Mouse (Mus musculus) v-Abl transformed pro-B cells (cell line): ENCODE measurements around the gene Stn1.

Source experiments
- in situ Hi-C, 2 experiments: fragments of 400-800 bp; cut with MboI; formaldehyde crosslinking; loops; one replicate each; pipeline ENCODE4 v1.15.1; 2025; ENCODE audit not compliant: unreplicated experiment in 2 of 2

Stn1 gene

DNA sequence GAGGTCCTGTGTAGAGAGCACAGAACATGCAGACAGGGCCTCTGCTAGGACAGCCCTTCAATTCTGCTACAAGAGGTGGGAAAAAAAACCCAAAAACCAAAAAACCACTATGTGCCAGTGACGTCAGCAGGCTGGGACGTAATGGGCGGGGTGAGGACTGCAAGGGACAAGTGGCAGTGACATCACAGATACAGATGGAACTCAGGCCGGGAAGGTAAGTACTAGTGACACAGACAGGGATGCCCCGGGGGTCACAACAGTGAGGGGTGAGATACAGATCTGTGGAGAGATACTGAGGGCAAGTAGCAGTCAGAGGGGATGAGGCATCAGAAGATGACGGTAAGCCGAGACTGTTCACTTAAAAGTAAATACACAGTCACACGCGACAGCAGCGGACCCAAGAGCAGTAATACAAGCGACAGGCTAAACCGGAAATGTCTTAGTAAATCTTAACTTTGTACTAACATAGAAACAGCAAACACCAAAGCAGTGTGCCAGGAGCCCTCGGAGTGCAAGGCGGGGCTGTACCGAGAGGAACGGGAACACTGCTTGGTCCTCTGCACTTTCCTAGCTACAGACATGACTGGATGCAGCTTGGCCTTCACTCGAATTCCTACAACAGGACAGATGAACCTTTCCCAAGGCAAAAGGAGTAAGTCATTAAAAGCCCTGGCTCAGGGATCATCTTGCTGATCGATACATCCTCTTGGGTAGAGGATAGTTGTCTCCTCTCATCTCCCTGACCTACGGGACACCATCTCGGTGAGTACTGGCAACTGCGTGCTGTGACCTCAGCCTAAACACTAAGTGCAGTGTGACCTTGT is 24.3 kb downstream of the Stn1 start:
- in situ Hi-C loops: loop anchor here (5.0 to 10.0 kb wide), 4 partner anchors 214 to 412 kb away; no protein-coding TSS in a partner anchor

GRCm38 (mm10) chr19:47511958-47512357 is 25.3 kb downstream of the Stn1 start:
- in situ Hi-C loops: loop anchor here (5.0 to 10.0 kb wide), 4 partner anchors 215 to 413 kb away; no protein-coding TSS in a partner anchor

DNA sequence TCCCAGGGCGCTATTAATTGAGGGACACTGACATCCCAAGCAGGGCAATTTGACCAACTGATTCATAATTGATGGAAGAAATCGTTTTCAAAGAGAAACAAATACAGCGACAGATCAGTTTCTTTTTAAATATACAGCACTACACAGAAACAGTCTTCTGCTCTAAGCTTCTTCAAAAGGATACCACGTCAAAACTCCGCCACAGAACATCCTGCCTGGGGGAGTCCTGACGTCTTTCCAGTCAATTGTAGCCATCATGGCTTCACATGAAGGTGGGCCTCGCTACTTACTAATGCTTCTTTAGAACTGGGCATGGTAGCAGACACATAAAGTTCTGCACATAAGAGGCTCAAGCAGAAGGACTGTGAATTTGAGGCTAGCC is 26.0 kb downstream of the Stn1 start:
- in situ Hi-C loops: loop anchor here (5.0 to 10.0 kb wide), 4 partner anchors 216 to 414 kb away; no protein-coding TSS in a partner anchor

- in situ Hi-C loops: loop anchor here (5.0 to 10.0 kb wide), 4 partner anchors 217 to 414 kb away; no protein-coding TSS in a partner anchor
Measured at GRCm38 (mm10) chr19:47510473-47511293, 26.6 kb downstream of the Stn1 start.

DNA sequence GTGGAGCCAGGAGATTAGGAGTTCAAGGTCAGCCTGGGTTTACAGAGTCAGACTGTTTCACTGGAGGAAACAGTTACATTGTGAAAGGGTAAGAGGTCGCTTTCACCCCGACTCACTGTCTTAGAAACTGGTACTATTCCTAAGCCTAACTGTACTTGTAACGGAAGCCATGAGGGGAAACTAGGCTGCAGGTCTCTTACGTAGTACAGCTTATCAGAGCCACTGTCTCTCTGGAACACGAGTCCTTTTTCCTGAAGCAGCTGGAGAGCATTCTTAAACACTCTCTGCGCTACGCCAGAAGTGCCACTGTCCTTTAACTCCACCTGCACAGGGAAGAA is 27.2 kb downstream of the Stn1 start:
- in situ Hi-C loops: loop anchor here (5.0 to 10.0 kb wide), 4 partner anchors 217 to 415 kb away; no protein-coding TSS in a partner anchor

- in situ Hi-C loops: loop anchor here in 1 of 2 experiments (5.0 to 10.0 kb wide), 2 partner anchors 166 to 313 kb away; no protein-coding TSS in a partner anchor
Measured at GRCm38 (mm10) chr19:47508771-47509281, 28.5 kb downstream of the Stn1 start.

- in situ Hi-C loops: loop anchor here in 1 of 2 experiments (5.0 to 10.0 kb wide), 2 partner anchors 167 to 314 kb away; no protein-coding TSS in a partner anchor
Measured at GRCm38 (mm10) chr19:47508191-47508590, 29.1 kb downstream of the Stn1 start.

- in situ Hi-C loops: loop anchor here in 1 of 2 experiments (5.0 to 10.0 kb wide), 2 partner anchors 167 to 315 kb away; no protein-coding TSS in a partner anchor
Measured at GRCm38 (mm10) chr19:47507128-47508121, 29.9 kb downstream of the Stn1 start.

GRCm38 (mm10) chr19:47503625-47504024 is 33.7 kb downstream of the Stn1 start:
- in situ Hi-C loops: loop anchor here (5.0 to 10.0 kb wide), 3 partner anchors 36 to 171 kb away; no protein-coding TSS in a partner anchor

DNA sequence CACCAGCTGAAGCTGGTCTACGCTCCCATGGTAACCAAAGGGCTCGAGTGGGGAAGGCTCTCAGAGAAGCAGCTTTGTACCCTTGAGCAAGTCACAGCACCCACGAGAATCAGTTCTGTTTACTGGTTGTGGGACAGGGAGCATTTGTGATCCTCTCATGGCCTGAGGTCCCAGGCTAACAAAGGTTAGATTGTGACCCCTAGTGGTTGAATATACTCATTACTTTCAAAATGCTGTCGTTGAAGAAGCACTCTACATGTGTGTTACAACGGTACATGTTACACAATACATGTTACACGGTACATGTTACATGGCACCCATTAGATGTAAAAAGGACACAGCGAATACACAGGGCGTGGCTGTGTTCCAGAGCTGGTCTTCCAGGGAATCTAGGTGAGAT is 34.7 kb downstream of the Stn1 start:
- in situ Hi-C loops: loop anchor here (5.0 to 10.0 kb wide), 3 partner anchors 35 to 172 kb away; no protein-coding TSS in a partner anchor

DNA sequence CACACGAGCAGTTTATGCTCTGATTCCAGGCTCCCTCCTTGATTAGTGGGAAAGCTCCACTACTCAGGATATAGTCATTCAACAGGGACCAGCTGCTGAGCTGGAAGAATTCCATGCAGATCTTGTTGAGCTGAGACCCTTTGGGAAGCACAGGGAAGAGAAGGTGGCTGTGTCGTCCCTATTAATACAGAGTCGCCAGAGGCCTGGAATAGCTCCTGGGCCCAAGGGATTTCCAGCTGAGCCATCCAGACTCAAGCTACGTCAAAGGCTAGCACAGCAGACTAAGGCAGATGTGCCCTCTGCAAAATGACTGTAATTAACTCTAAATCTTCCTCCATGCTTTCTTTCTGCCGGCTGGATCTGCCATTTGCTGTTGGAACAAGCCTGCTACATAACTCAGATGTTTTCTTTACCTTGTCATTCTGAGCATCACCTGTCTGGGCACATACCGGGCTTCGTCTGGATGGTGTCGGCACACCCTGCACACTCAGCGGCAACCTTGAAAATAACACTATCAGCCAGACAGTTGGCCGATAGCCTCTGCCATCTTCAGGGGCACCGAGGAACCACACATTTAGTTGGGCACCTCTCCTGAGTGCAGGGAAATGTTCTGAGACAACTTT is 36.8 kb downstream of the Stn1 start:
- in situ Hi-C loops: loop anchor here (5.0 to 10.0 kb wide), 3 partner anchors 33 to 174 kb away; no protein-coding TSS in a partner anchor

DNA sequence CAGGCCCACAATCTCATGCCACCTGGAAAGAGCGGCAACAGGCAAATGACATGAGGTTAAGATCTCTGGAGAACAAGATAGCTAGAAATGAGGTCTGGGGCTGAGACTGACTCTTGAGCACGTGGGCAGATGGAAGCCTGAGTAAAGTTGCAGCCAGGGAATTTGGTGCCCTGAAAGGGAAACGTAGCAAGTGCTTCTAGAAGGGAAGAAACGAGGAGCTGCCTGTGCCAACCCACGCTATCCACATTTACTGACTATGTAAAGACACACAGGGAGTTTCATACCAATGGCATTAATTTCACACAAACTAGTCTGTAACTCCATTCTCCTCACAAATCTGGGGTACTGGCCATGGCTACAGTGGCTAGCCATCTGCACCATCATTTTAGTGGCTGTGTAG is 37.5 kb downstream of the Stn1 start:
- in situ Hi-C loops: loop anchor here (5.0 to 25.0 kb wide), 5 partner anchors 33 to 838 kb away; partner anchors contain the start of gene Cyp17a1 (in 1 of the 2)

GRCm38 (mm10) chr19:47498942-47499341 is 38.4 kb downstream of the Stn1 start:
- in situ Hi-C loops: loop anchor here in 1 of 2 experiments (10.0 to 25.0 kb wide), 2 partner anchors 234 to 837 kb away; partner anchors contain the start of gene Cyp17a1

GRCm38 (mm10) chr19:47497736-47498135 is 39.6 kb downstream of the Stn1 start:
- in situ Hi-C loops: loop anchor here in 1 of 2 experiments (10.0 to 25.0 kb wide), 2 partner anchors 233 to 835 kb away; partner anchors contain the start of gene Cyp17a1

DNA sequence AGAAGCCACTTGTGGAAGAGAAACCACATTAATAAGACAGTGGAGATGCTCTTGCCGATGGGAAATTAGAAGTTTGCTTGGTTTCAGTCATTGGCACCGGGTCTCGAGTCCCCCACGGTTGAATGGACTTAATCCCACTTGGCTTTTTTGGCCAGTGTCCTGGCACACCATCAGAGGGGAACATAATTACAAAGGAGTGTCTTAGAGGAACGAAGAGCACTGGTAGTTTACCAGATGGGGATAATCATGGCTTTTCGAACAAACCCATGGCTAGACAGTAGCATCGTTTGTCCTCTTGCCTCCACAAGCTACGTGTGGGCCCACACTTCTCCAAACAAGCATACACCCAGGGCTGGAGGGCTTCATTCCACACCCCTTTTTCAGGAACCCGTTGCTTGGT is 40.0 kb downstream of the Stn1 start:
- in situ Hi-C loops: loop anchor here in 1 of 2 experiments (10.0 to 25.0 kb wide), 2 partner anchors 233 to 835 kb away; partner anchors contain the start of gene Cyp17a1

- in situ Hi-C loops: loop anchor here in 1 of 2 experiments (10.0 to 25.0 kb wide), 2 partner anchors 229 to 831 kb away; partner anchors contain the start of gene Cyp17a1
Measured at GRCm38 (mm10) chr19:47493017-47493997, 44.0 kb downstream of the Stn1 start.

GRCm38 (mm10) chr19:47492422-47492821 is 44.9 kb downstream of the Stn1 start:
- in situ Hi-C loops: loop anchor here in 1 of 2 experiments (10.0 to 25.0 kb wide), 2 partner anchors 228 to 830 kb away; partner anchors contain the start of gene Cyp17a1
